Mouse (Mus musculus): ENCODE results near the gene Pfkp.

- TF ChIP-seq POLR2A (IDR thresholded peaks at IDR 0.05; ENCODE audit: insufficient read depth, low read depth, low read length) (no peak), CTCF (IDR thresholded peaks at IDR 0.05; ENCODE audit: insufficient read depth, low read depth, low read length) (no peak)
These were observed 4.6 kb downstream of the Pfkp start for GRCm38 (mm10) chr13:6643968-6644367.

Data from olfactory bulb, adult 2 months (tissue).